Mouse (Mus musculus): ENCODE measurements around the gene Neurog3.

Neurog3 gene

DNA sequence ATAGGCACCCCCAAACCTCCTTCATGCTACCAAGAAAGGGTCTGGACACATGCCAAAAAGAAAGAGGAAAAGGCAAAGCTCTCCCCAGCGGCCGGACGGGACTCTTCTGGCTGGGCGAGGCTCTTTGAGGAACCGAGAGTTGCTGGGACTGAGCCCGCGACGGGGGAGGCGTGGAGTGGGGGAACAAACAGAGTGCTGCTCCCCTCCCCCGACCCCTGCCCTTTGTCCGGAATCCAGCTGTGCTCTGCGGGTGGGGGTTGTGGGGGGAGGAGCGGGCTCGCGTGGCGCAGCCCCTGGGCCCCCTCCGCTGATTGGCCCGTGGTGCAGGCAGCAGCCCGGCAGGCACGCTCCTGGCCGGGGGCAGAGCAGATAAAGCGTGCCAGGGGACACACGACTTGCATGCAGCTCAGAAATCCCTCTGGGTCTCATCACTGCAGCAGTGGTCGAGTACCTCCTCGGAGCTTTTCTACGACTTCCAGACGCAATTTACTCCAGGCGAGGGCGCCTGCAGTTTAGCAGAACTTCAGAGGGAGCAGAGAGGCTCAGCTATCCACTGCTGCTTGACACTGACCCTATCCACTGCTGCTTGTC, at the start of gene Neurog3:
Neurog3 (plus strand) TSS at position 400 of the 591 bp plus-strand sequence.
- no peak for DNase-seq (ENCODE audit: low spot score in 2 of 2)

GRCm38 (mm10) chr10:62086044-62086443, 46.8 kb upstream of the Neurog3 start:
- DNase-seq (ENCODE audit: low spot score in 2 of 2), result no peak

DNA sequence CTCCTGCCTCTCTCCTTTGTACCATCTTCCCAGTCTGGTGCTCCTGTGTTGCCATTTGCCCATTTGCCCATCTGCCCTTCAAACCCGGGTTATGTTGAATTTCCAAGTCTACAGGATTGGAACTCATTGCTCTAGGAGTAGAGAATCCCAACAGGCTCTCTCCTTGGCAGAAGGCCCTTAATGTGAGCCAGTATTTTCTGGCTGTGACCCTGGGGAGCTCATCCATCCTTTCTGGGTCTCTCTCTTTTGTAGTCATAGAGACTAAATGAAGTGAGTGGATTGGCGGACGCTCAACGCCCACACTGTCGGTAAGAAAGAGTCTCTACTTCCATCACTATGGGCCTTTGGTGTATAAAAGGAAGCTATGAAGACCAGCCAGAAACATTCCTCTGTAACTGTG, 46.1 kb upstream of the Neurog3 start:
- DNase-seq (ENCODE audit: low spot score in 2 of 2), result no peak

GRCm38 (mm10) chr10:62088411-62088810, 44.5 kb upstream of the Neurog3 start:
- no peak for DNase-seq (ENCODE audit: low spot score in 2 of 2)

DNA sequence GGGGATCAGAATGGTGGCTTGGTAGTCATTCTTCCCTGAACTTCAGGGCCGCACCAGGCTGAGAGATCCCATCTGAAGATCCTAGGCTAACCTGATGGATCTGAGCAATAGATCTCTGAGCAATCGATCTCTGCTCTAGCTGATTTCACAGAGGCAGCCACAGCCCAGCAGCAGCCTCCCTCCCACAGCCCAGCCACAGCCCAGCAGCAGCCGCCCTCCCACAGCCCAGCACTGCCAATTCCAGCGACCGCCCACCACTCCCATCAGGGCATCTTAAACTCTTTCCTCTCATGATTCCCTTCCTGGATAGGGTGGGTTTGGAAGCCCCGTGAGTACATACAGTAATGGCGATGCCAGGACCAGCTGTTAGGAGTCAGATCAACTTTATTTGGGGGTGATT, 43.8 kb upstream of the Neurog3 start:
- DNase-seq (ENCODE audit: low spot score in 2 of 2), result peak in 1 of 2 experiments; percentile 32

DNA sequence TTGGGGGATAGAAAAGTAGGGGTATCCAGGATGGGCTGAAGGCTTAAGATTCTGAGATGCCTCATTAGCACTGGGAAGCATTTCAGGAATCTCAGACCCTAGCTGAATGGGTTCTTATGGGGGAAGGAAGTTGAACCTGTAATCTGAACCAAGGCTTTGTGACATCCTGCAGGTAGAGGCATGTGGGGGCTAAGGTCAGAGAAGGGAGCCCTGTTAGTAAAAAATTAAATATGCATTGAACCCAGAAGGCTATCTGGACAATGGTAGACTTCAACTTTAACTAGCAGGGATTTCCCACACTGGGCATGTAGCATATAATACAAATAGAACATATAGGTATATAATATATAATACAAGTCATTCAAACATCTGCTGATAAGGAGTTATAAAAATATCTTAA, 43.4 kb upstream of the Neurog3 start:
- DNase-seq (ENCODE audit: low spot score in 2 of 2), result no peak

- no peak for DNase-seq (ENCODE audit: low spot score in 2 of 2)
Measured at GRCm38 (mm10) chr10:62093903-62094302, 39.0 kb upstream of the Neurog3 start.

GRCm38 (mm10) chr10:62094401-62094800, 38.5 kb upstream of the Neurog3 start:
- DNase-seq (ENCODE audit: low spot score in 2 of 2), result no peak

- DNase-seq (ENCODE audit: low spot score in 2 of 2), result no peak
Measured at GRCm38 (mm10) chr10:62099749-62100403, 33.0 kb upstream of the Neurog3 start.

GRCm38 (mm10) chr10:62101504-62102439, 31.1 kb upstream of the Neurog3 start:
- DNase-seq (ENCODE audit: low spot score in 2 of 2), result peak; percentile 85 to 89

- DNase-seq (ENCODE audit: low spot score in 2 of 2), result peak; percentile 36 to 78
Measured at GRCm38 (mm10) chr10:62104835-62105576, 27.9 kb upstream of the Neurog3 start.

GRCm38 (mm10) chr10:62107048-62107447, 25.8 kb upstream of the Neurog3 start:
- DNase-seq (ENCODE audit: low spot score in 2 of 2), result no peak

DNA sequence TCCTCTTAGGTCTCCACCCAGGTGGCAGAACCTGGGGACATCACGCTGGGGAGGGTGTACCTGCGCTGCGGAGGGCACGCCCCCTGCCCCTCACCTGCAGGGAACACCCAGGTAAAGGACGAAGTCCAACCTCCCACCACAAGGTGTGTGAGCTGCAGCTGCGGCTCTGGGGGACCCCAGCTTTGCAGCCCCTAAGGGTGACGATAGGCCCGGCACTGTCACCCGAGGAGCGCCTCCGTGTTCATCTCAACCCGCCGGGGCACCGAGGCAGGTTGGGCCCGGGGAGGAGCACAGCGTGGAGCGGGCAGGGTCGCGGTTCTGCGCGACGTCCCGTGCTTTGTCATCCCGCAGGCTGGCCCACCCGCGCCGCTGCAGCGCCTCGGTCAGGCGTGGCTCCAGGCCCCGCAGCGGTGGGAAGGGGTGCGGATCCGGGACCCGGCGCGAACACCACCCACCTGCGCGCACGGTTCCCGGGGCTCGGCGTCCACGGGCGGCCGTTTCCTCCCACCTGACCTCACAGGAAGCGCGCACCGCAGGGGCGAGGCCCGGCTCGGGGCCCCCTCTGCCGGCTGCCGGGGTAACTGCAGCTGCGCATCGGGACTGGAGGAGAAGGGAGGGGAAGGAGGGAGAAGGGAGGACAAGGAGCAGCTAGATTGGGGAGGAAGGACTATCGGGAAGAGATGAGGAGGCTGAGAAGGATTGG, 22.2 kb upstream of the Neurog3 start:
- peak; percentile 53 to 87 for DNase-seq (ENCODE audit: low spot score in 2 of 2)

GRCm38 (mm10) chr10:62111207-62111576, 21.7 kb upstream of the Neurog3 start:
- DNase-seq (ENCODE audit: low spot score in 2 of 2), result peak; percentile 37 to 58

GRCm38 (mm10) chr10:62113865-62114647, 18.8 kb upstream of the Neurog3 start:
- no peak for DNase-seq (ENCODE audit: low spot score in 2 of 2)

DNA sequence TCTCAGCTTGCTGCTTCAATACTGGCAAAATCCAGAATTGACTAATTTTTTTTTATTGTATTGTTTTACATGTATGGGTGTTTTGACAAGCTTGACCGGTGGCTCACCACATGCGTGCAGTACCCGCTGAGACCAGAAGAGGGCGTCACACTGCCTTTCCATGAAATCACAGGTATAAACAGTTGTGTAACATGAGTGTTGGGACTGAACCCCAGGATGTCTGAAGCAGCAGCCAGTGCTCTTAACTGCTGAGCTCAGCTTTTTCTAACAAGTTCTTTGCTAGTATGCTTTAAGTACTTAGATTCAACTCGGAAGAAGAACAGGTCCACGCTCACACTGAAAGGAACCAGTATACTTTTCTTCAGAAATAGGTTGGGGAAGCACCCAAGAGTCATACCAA, 5.8 kb upstream of the Neurog3 start:
- no peak for DNase-seq (ENCODE audit: low spot score in 2 of 2)

- DNase-seq (ENCODE audit: low spot score in 2 of 2), result no peak
Measured at GRCm38 (mm10) chr10:62127711-62128231, 5.1 kb upstream of the Neurog3 start.

- peak in 1 of 2 experiments; percentile 63 for DNase-seq (ENCODE audit: low spot score in 2 of 2)
Measured at GRCm38 (mm10) chr10:62128316-62128951, 4.5 kb upstream of the Neurog3 start.

GRCm38 (mm10) chr10:62135696-62136470, 3.0 kb downstream of the Neurog3 start:
- DNase-seq (ENCODE audit: low spot score in 2 of 2), result no peak

All from left cerebral cortex, adult 9 months (tissue).